Mouse (Mus musculus) embryonic facial prominence, embryonic 10.5 days (tissue): ENCODE results near the gene Tom1l2. TPM values are rescaled to one million over a fixed set of nuclear protein-coding genes. Genes with fewer than 3 reads are reported as not detected.

Experiments used
- DNase-seq: peaks from one replicate; pipeline ENCODE4 v3.0.0-alpha.2; 2017; ENCODE audit warnings: low spot score
- H3K27ac ChIP-seq: fragments of 300-500 bp; sonication (generic); replicated peaks from 2 replicates; pipeline ENCODE4 v1.5.1; 2016; ENCODE audit warnings: mild to moderate bottlenecking
- H3K27me3 ChIP-seq: fragments of 300-500 bp; sonication (generic); replicated peaks from 2 replicates; pipeline ENCODE4 v1.6.1; 2016; ENCODE audit warnings: low read depth, mild to moderate bottlenecking; ENCODE audit not compliant: poor library complexity, severe bottlenecking
- H3K36me3 ChIP-seq: fragments of 300-500 bp; sonication (generic); replicated peaks from 2 replicates; pipeline ENCODE4 v1.6.1; 2016; ENCODE audit warnings: mild to moderate bottlenecking, moderate library complexity
- H3K4me1 ChIP-seq: fragments of 300-500 bp; sonication (generic); 2 replicates; pipeline ENCODE4 v1.6.1; 2016
- H3K4me3 ChIP-seq: fragments of 300-500 bp; sonication (generic); 2 replicates; pipeline ENCODE4 v1.5.1; 2016; ENCODE audit warnings: mild to moderate bottlenecking, moderate library complexity
- H3K9me3 ChIP-seq: fragments of 300-500 bp; sonication (generic); 2 replicates; pipeline ENCODE4 v1.6.1; 2016; ENCODE audit warnings: mild to moderate bottlenecking
- WGBS: fragments of 180-500 bp; shearing (Covaris S2); methylation state at CpG from one replicate; pipeline ENCODE4 v1.1.7; 2016; 5-methylcytosine and 5-hydroxymethylcytosine counted together
- polyA plus RNA-seq: library from polyadenylated mRNA; unstranded; fragments of >200 nt; fragmentation: Nextera tagmentation; extraction: Ambion mirVana; gene quantifications from 2 replicates; pipeline ENCODE4 v1.2.1, GENCODE M21; 2016

Tom1l2 gene
- polyA plus RNA-seq, 1 experiment from 2014 or later = 20.4 TPM

DNA sequence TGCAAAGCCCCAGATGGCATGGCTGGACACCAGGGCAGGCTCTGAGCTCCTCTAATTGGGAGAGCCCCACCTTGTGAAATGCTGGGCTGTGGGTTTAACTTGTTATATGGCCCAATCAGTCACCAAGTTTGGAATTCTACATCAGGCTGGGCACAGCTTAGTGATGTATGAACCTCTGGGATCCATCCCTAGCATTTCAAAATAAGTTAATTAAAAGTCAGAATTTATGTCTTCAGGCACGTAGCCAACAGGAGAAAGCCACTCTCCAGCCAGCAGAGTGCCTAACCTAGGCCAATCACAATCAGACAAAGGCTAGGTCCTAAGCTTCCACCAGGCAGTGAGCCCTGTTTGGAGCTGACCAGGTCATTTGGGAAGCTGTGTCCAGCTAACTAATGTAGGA is 136.0 kb downstream of the Tom1l2 start:
- no peak for DNase-seq
- H3K4me3 ChIP-seq = no peak overlapping the region
- peaks cover 73% of the 10 kb centered on the region for H3K4me1 ChIP-seq
- 91% methylated on average over 1 of the region's 1 CpGs for WGBS
- peaks cover 28% of the 10 kb centered on the region for H3K36me3 ChIP-seq
- peaks cover 1% of the 10 kb centered on the region; the same call in 1 of the 2 replicates for H3K27me3 ChIP-seq
- H3K9me3 ChIP-seq = no peaks in the 10 kb centered on the region
- H3K27ac ChIP-seq = no peak overlapping the region

DNA sequence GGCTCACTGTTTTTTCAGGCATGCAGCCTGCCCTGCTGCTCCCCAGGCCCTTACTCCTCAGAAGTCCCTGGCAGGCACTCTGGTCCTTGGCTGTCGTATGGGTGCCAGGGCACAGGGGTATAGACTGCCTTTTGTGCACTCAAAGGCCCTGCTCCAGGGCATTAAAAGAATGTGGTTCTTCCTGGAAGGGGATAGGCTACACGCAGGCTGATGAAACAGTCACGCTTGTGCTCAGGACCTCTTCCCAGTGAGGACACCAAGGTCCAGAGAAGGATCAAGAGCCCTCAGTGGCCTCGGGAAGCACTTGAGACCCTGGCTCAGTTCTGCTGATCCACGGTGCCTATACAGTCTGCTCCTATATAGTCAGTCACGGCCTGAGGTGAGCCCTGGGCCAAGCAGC is 139.4 kb downstream of the Tom1l2 start:
- Histone ChIP-seq H3K27ac (peak overlapping the region; percentile 90), H3K27me3 (no peaks in the 10 kb centered on the region), H3K9me3 (no peaks in the 10 kb centered on the region), H3K4me3 (no peak overlapping the region), H3K36me3 (peaks cover 21% of the 10 kb centered on the region), H3K4me1 (peaks cover 74% of the 10 kb centered on the region)
- DNase-seq = no peak
- 60% methylated on average over 6 of the region's 6 CpGs for WGBS

DNA sequence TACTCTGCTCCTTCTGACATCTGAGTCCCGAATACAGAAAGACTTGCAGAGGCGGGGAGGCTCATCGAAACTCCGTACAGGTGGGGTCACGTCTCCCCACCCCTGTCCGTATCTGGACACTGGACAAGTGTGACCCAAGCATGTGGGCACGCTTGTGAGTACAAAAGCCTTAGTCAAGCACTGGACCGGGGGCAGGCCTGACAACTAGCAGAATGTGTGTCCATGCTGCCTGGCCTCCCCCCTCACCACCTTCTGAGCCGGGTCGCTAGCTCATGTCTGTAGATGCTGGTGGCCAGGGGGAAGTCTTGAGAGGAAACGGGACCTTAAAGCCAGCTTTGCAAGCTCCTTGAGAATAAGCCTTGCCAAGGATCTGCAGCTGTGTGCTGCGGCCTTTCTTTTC is 140.9 kb downstream of the Tom1l2 start:
- no peaks in the 10 kb centered on the region for H3K9me3 ChIP-seq
- 50% methylated on average over 12 of the region's 12 CpGs for WGBS
- H3K36me3 ChIP-seq = peaks cover 20% of the 10 kb centered on the region
- peak overlapping the region; percentile 57; the same call in 1 of the 2 replicates for H3K4me3 ChIP-seq
- no peaks in the 10 kb centered on the region for H3K27me3 ChIP-seq
- peaks cover 83% of the 10 kb centered on the region for H3K4me1 ChIP-seq
- peak overlapping the region; percentile 90 for H3K27ac ChIP-seq
- no peak for DNase-seq

DNA sequence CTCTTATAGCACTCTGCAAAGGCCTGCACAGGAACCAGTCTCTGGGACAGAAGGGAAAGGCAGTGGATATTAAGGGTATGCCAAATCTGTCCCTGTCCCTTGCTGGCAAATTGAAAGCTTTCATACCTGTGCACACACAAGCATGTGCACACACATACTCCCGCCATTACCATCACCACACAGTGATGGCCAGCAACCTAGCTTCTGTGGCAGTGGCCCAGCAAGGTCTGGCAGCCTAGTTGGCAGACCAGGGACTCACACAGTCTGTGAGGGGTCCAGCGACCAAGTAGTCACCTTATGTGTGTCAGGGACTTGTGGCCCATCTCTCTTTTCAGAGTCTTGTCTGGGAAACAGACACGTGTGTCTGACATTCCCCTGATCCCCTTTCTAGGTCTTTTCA is 141.6 kb downstream of the Tom1l2 start:
- H3K36me3 ChIP-seq = peaks cover 26% of the 10 kb centered on the region
- peaks cover 86% of the 10 kb centered on the region for H3K4me1 ChIP-seq
- WGBS = 61% methylated on average over 3 of the region's 3 CpGs
- H3K27ac ChIP-seq = peak overlapping the region; percentile 90
- no peak for DNase-seq
- H3K4me3 ChIP-seq = peak overlapping the region; percentile 57
- H3K9me3 ChIP-seq = no peaks in the 10 kb centered on the region
- no peaks in the 10 kb centered on the region for H3K27me3 ChIP-seq

DNA sequence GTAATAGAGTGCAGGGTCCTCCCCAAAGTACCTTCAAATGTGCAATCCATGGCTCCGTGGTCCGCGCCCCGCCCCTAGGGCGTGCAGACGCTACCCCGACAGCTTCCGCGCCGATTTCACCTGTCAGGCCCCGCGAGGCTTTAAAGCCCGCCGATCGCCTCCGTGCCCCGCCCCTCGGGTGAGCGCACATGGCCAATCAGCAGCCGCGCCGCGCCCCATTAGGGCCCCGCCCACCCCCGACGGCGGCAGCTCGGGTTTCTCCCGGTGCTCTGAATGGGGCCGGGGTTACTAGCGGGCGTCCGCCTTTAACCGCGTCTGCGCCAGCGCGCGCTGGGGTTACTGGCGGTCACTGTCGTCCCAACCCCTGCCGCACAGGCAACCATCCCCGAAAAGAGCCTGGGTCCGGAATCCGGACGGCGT is 142.4 kb downstream of the Tom1l2 start:
- peak; percentile 98 for DNase-seq
- H3K9me3 ChIP-seq = no peaks in the 10 kb centered on the region
- H3K36me3 ChIP-seq = peaks cover 28% of the 10 kb centered on the region
- no peaks in the 10 kb centered on the region for H3K27me3 ChIP-seq
- H3K4me3 ChIP-seq = peak overlapping the region; percentile 57
- peaks cover 83% of the 10 kb centered on the region for H3K4me1 ChIP-seq
- under 1% methylated on average over 47 of the region's 47 CpGs for WGBS
- H3K27ac ChIP-seq = peak overlapping the region; percentile 90

DNA sequence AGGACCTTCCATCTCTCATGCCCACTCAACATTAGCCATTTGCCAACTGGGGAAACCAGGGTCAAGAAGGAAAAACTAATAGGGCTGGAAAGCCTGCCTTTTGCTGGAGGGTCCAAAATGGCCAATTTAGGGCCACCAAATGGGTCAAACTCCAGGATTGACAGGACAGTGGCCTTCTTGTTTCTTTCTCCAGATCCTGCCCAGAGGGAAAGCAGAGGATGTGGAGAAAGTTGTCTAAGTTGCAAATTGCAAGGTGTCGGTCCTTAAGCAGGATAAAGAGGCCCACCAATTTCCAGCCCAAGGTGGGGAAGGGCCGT is 142.8 kb downstream of the Tom1l2 start:
- WGBS = 3% methylated on average over 2 of the region's 2 CpGs
- Histone ChIP-seq H3K27me3 (no peaks in the 10 kb centered on the region), H3K9me3 (no peaks in the 10 kb centered on the region), H3K4me3 (peak overlapping the region; percentile 57), H3K36me3 (peaks cover 32% of the 10 kb centered on the region), H3K4me1 (peaks cover 83% of the 10 kb centered on the region), H3K27ac (peak overlapping the region; percentile 90)
- no peak for DNase-seq

DNA sequence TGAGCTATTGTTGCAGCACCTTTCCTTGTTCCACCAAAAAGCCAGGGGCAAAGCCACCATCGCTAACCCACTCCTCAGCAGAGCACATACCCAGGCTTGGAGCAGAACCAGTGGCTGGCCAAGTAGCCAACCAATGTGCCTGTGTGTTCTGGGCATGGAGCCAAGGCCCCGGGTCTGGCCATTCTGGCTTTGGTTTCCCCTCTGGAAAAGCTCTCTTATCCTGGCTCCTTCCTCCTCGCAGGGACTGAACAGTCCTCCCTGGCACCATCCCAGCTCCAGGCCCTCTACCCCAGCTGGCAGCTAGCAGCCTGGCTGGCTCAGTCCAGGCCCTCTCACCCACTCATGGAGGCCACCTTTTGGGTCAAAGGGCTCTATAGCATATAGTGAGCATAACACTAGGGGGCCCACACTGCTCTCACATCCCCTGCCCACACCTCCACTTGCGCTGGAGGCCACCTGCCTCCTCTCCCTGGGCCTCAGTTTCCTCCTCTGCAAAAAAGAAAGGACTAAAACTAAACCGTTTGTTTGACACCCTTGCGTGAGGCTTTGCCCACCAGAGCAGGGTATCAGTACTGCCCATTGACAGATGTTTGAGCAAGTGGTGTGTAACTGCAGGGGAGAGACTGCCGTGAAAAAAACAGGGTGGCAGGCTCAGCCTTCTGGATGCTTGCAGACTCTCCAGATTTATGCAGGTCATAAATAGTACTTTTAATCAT is 143.3 kb downstream of the Tom1l2 start:
- no peak for DNase-seq
- Histone ChIP-seq H3K4me3 (peak overlapping the region; percentile 57), H3K9me3 (no peaks in the 10 kb centered on the region), H3K27me3 (no peaks in the 10 kb centered on the region), H3K27ac (peak overlapping the region; percentile 90), H3K36me3 (peaks cover 37% of the 10 kb centered on the region), H3K4me1 (peaks cover 83% of the 10 kb centered on the region)
- 74% methylated on average over 7 of the region's 7 CpGs for WGBS

DNA sequence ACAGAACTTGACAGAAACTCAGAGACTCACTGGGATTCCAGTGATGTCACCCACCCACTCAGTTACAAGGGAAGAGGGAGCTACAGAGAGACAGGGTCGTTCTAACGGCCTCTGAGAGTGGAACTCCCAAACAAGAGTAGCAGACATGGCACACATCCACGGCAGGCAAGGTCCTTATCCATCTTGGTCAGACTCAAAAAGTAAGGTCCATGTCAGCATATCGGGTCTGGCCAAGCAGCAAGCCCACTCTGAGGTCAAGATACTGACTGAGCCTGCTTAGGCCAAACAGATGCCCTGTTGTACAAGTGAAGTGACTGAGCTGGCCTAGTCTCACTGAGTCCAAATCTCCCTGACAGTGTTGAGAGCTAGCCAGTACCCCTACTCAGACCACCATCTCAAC is 144.0 kb downstream of the Tom1l2 start:
- Histone ChIP-seq H3K27ac (peak overlapping the region; percentile 90), H3K4me3 (peak overlapping the region; percentile 57), H3K36me3 (peaks cover 43% of the 10 kb centered on the region), H3K27me3 (no peaks in the 10 kb centered on the region), H3K9me3 (no peaks in the 10 kb centered on the region), H3K4me1 (peaks cover 82% of the 10 kb centered on the region)
- 74% methylated on average over 4 of the region's 4 CpGs for WGBS
- DNase-seq = no peak

DNA sequence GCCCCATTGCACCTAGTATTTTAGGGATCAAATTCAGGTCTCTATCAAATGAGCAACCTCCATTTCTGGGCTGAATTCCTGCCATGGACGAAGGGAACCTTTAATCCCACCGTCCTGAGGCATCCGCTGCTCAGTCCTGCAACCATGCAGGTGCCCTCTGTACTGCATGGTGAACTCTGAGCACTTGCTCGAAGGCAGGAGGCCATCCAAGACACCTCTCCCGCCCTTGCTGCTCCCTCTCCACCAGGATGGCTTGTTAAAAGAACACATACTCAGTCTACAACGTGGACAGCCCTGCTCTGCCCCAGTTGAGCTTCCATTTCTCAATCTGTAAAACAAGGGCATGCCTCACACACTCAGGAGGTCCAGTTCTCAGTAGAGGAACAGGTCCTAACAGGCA is 144.5 kb downstream of the Tom1l2 start:
- no peaks in the 10 kb centered on the region for H3K9me3 ChIP-seq
- H3K4me1 ChIP-seq = peaks cover 81% of the 10 kb centered on the region
- peak overlapping the region; percentile 57 for H3K4me3 ChIP-seq
- H3K27me3 ChIP-seq = no peaks in the 10 kb centered on the region
- no peak for DNase-seq
- peaks cover 49% of the 10 kb centered on the region for H3K36me3 ChIP-seq
- WGBS = 70% methylated on average over 6 of the region's 6 CpGs
- H3K27ac ChIP-seq = peak overlapping the region; percentile 90

DNA sequence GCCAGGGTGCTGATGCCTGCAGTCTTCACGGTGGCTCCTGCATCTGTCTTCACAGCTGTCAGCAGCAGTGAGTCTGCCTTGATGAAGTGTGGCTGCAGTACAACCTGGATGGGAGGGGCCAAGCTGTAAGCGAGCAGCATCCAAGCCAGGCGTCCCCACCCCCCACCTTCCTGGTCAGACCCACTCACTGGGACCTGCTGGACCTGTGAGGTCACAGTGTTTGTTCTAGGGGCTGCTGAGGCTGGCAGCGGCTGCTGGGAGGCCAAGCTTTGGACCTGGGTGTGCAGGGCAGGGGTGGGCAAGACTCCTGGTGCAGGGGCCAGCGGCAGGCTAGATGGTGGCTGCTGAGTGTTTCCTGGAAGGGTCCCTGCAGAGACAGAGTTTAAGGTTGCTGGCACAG is 146.5 kb downstream of the Tom1l2 start:
- H3K27ac ChIP-seq = peak overlapping the region; percentile 66; the same call in 1 of the 2 replicates
- no peak for DNase-seq
- no peaks in the 10 kb centered on the region for H3K9me3 ChIP-seq
- 84% methylated on average over 5 of the region's 5 CpGs for WGBS
- peaks cover 69% of the 10 kb centered on the region for H3K36me3 ChIP-seq
- no peaks in the 10 kb centered on the region for H3K27me3 ChIP-seq
- H3K4me3 ChIP-seq = no peak overlapping the region
- H3K4me1 ChIP-seq = peaks cover 65% of the 10 kb centered on the region

DNA sequence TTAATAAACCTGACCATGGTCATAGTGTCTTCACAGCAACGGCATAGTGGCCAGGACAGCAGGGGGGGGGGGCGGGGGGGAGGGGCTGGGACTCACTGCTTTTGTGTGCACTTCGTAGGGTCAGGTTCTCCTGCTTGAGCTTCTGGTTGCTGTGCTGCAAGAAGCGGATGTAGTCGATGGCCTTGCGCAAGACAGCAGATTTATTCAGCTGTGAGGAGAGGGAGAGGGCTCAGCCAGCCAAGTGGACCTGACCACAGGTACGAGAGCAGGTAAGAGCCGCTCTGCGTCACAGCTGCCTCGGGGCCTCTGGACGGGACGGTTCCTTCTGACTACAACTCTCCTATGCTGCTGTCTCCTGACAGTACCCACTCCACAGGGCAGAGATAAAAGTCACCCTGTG is 147.7 kb downstream of the Tom1l2 start:
- Histone ChIP-seq H3K27me3 (no peaks in the 10 kb centered on the region), H3K4me1 (peaks cover 58% of the 10 kb centered on the region), H3K9me3 (no peaks in the 10 kb centered on the region), H3K36me3 (peaks cover 80% of the 10 kb centered on the region), H3K4me3 (no peak overlapping the region), H3K27ac (no peak overlapping the region)
- no peak for DNase-seq
- WGBS = 90% methylated on average over 12 of the region's 12 CpGs

DNA sequence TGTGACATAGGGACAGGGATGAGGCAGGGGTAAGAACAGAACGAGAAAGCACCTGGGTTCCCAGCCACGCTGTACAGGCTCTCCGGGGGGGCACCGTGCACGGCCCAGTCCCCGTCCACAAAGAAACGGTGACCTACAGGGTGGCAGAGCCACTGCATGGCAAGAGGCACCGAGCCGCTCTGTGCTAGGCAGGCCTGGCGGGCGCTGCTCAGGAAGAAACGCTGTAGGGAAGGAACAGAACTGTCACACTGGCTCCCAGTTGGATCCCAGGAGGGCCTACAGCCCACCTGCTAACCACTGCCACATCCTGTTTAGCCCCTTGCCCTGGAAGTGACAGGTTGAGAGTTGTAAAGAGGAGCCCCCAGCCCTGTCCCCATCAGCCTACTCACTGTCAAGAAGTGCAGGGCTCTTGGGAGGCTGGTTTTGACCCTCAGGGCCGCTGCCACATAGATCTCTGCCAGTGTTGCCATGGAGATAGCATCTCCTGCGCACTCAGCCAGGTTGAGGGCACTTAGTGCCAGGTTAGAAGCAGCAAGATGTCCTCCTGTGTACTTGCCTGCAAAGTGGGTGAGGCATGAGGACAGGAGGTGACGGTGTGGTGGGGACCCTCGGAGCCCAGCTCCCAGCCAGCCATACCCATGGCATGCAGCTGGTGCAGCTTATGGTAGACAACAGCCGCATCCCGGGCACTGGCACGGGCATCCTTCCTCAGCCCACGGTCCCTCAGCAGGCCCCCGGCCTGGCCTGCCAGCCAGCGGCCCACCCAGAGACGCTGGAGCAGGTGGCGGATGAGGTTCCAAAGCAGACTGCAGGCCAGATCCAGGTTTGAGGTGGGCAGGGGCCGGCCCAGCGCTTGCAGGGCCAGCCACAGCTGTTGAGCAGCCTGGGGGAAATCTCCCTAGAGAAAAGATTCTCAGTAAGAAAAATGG is 149.7 kb downstream of the Tom1l2 start:
- no peak overlapping the region for H3K4me3 ChIP-seq
- WGBS = 94% methylated on average over 26 of the region's 26 CpGs
- H3K27ac ChIP-seq = 0 out of 2 replicates have a peak overlapping the region, but pooled peaks have one; percentile 7
- no peaks in the 10 kb centered on the region for H3K27me3 ChIP-seq
- H3K9me3 ChIP-seq = no peaks in the 10 kb centered on the region
- H3K4me1 ChIP-seq = peaks cover 42% of the 10 kb centered on the region
- H3K36me3 ChIP-seq = peaks cover 99% of the 10 kb centered on the region
- no peak for DNase-seq
